Comparison of ENCODE assay signal across 8 mouse cellular contexts in genomic region chr6:71707511-71708501, GRCm38 (mm10). TPM values are rescaled to one million over a fixed set of nuclear protein-coding genes. Genes with fewer than 3 reads are reported as not detected.
DNase-seq lines count a peak whose midpoint lies in the region; ATAC-seq and TF ChIP-seq lines count a peak whose summit lies in the region.

Reep1 (plus strand) TSS chr6:71707561.

- TF ChIP-seq POLR2A in testis, adult 2 months (IDR thresholded peaks at IDR 0.05; ENCODE audit: control insufficient read depth, low read depth, low read length), result peak; percentile 51; the same call in 1 of the 2 replicates

- intact Hi-C loops in left cerebral cortex, postnatal 4 days (cut with DNase I), result loop anchor here (5.0 kb wide), 1 partner anchor 71 kb away; no protein-coding TSS in a partner anchor

- TF ChIP-seq CTCF in hindbrain, postnatal 0 days (IDR thresholded peaks at IDR 0.05; ENCODE audit: low read depth), result peak; percentile 43
- TF ChIP-seq CTCF in testis, adult 2 months (IDR thresholded peaks at IDR 0.05; ENCODE audit: control insufficient read depth, insufficient read depth, insufficient replicate concordance, low read depth, low read length), result no peak

- peak; percentile 70 for DNase-seq in gastrocnemius, postnatal 10 days
- peak; percentile 86 for DNase-seq in hindbrain, postnatal 0 days (ENCODE audit: low spot score)
- peak; percentile 74 for DNase-seq in left cerebral cortex, postnatal 4 days

- peak within 1 kb of the TSS; percentile 93 for H3K27ac ChIP-seq in hindbrain, postnatal 0 days
- H3K27ac ChIP-seq in midbrain, embryonic 12.5 days (replicated peaks), result peak within 1 kb of the TSS; percentile 90
- H3K27ac ChIP-seq in testis, adult 2 months (ENCODE audit: control insufficient read depth, insufficient read depth, low read depth, low read length), result peak within 1 kb of the TSS; percentile 39

- peaks cover 13% of the 10 kb centered on the region for H3K4me1 ChIP-seq in erythroblast, embryonic 14.5 days (ENCODE audit: control insufficient read depth)
- H3K4me1 ChIP-seq in hindbrain, postnatal 0 days (ENCODE audit: insufficient read depth, low read length), result 0 out of 2 replicates have a peak, but pooled peaks cover 9% of the 10 kb centered on the region
- H3K4me1 ChIP-seq in midbrain, embryonic 12.5 days, result peaks cover 8% of the 10 kb centered on the region; the same call in 1 of the 2 replicates
- H3K4me1 ChIP-seq in testis, adult 2 months (ENCODE audit: control insufficient read depth, insufficient read depth, low read length), result peaks cover 9% of the 10 kb centered on the region

- peak within 1 kb of the TSS; percentile 90 for H3K9ac ChIP-seq in hindbrain, postnatal 0 days (replicated peaks; ENCODE audit: low read length)
- H3K9ac ChIP-seq in midbrain, embryonic 12.5 days (replicated peaks), result peak within 1 kb of the TSS; percentile 80

- peaks cover 51% of the 10 kb centered on the region for H3K27me3 ChIP-seq in erythroblast, embryonic 14.5 days (ENCODE audit: control insufficient read depth)
- no peaks in the 10 kb centered on the region for H3K27me3 ChIP-seq in hindbrain, postnatal 0 days (ENCODE audit: insufficient read depth, low read length)
- H3K27me3 ChIP-seq in midbrain, embryonic 12.5 days, result peaks cover 24% of the 10 kb centered on the region; the same call in 1 of the 2 replicates
- no peaks in the 10 kb centered on the region for H3K27me3 ChIP-seq in testis, adult 2 months (ENCODE audit: control insufficient read depth, insufficient read depth, low read length)

- H3K36me3 ChIP-seq in erythroblast, embryonic 14.5 days (ENCODE audit: control insufficient read depth), result no peaks in the 10 kb centered on the region
- no peaks in the 10 kb centered on the region for H3K36me3 ChIP-seq in hindbrain, postnatal 0 days (ENCODE audit: insufficient read depth, low read length)
- H3K36me3 ChIP-seq in midbrain, embryonic 12.5 days, result no peaks in the 10 kb centered on the region
- H3K36me3 ChIP-seq in testis, adult 2 months (ENCODE audit: control insufficient read depth, insufficient read depth, low read length), result no peaks in the 10 kb centered on the region

- no peaks in the 10 kb centered on the region for H3K9me3 ChIP-seq in erythroblast, embryonic 14.5 days (ENCODE audit: control insufficient read depth, low read length)
- H3K9me3 ChIP-seq in hindbrain, postnatal 0 days (ENCODE audit: low read length), result no peaks in the 10 kb centered on the region
- no peaks in the 10 kb centered on the region for H3K9me3 ChIP-seq in midbrain, embryonic 12.5 days

- H3K4me3 ChIP-seq in erythroblast, embryonic 14.5 days (replicated peaks), result peak within 1 kb of the TSS; percentile 58
- peak within 1 kb of the TSS; percentile 76 for H3K4me3 ChIP-seq in hindbrain, postnatal 0 days (ENCODE audit: low read length)
- H3K4me3 ChIP-seq in midbrain, embryonic 12.5 days, result peak within 1 kb of the TSS; percentile 68
- peak within 1 kb of the TSS; percentile 64 for H3K4me3 ChIP-seq in testis, adult 2 months (ENCODE audit: control insufficient read depth, low read depth, low read length)

- ATAC-seq in erythroblast, adult 5-6 weeks (replicated peaks; ENCODE audit: low FRiP score, poor library complexity, severe bottlenecking), result no peak
- peak; percentile 83 for ATAC-seq in common myeloid progenitor, adult 5-6 weeks (replicated peaks; ENCODE audit: low read depth, poor library complexity, severe bottlenecking)
- ATAC-seq in hindbrain, postnatal 0 days, result peak; percentile 89
- ATAC-seq in midbrain, embryonic 12.5 days (ENCODE audit: low FRiP score, low read depth), result peak; percentile 92

- under 1% methylated on average over 64 of the region's 91 CpGs for WGBS in hindbrain, postnatal 0 days
- under 1% methylated on average over 83 of the region's 91 CpGs for WGBS in midbrain, embryonic 12.5 days

- H3K4me2 ChIP-seq in hindbrain, postnatal 0 days (ENCODE audit: low read depth, low read length), result peak within 1 kb of the TSS; percentile 73
- peak within 1 kb of the TSS; percentile 79 for H3K4me2 ChIP-seq in midbrain, embryonic 12.5 days (replicated peaks)

RNA-seq across cellular contexts. Expression of gene Reep1, which starts in this region (rescaled TPM):
- 0.01 TPM in 1 of 2 replicates, not detected in the other for polyA plus RNA-seq in erythroblast, embryonic 14.5 days (2012)
- not detected in 2 replicates for total RNA-seq in erythroblast, adult 5-6 weeks (2015; ENCODE audit: low replicate concordance)
- 0.14 TPM in 1 of 2 replicates, not detected in the other for total RNA-seq in erythroblast, adult 5-6 weeks (2017; ENCODE audit: low replicate concordance)
- 0.53 and 0.73 TPM in 2 replicates for total RNA-seq in common myeloid progenitor, adult 5-6 weeks (2017)
- 100 to 1,000 TPM; 104 to 111 TPM for total RNA-seq in gastrocnemius, postnatal 10 days (2021)
- total RNA-seq in hindbrain, postnatal 0 days (2014; rRNA removed), result 319 and 369 TPM in 2 replicates
- polyA plus RNA-seq in hindbrain, postnatal 0 days (2015; fragmentation: Nextera tagmentation; extraction: Ambion mirVana), result 188 and 213 TPM in 2 replicates
- 100 to 1,000 TPM; 223 to 225 TPM for total RNA-seq in left cerebral cortex, postnatal 4 days (2021)
- 86.3 and 97.4 TPM in 2 replicates for polyA plus RNA-seq in midbrain, embryonic 12.5 days (2016; fragmentation: Nextera tagmentation; extraction: Ambion mirVana)
- 21.1 and 34.3 TPM in 2 replicates for polyA plus RNA-seq in testis, adult 2 months (2012; rRNA removed)

Comparison
In these comparisons a context has a peak if more than half of its experiments do, and no peak if none do; other contexts are left out.
1. RNA of gene Reep1 (total RNA-seq): 319 to 369 TPM in hindbrain, postnatal 0 days, 223 to 225 TPM in left cerebral cortex, postnatal 4 days and 104 to 111 TPM in gastrocnemius, postnatal 10 days; 0.53 to 0.73 TPM in common myeloid progenitor, adult 5-6 weeks and 0.14 TPM in erythroblast, adult 5-6 weeks; every median in the first group is over 10 times any median in the second.
2. RNA of gene Reep1 (polyA plus RNA-seq): 188 to 213 TPM in hindbrain, postnatal 0 days, 86.3 to 97.4 TPM in midbrain, embryonic 12.5 days and 21.1 to 34.3 TPM in testis, adult 2 months; 0.01 TPM in erythroblast, embryonic 14.5 days; every median in the first group is over 10 times any median in the second.
3. Peak in ATAC-seq in common myeloid progenitor, adult 5-6 weeks; RNA of the gene not detected or under 1 TPM.
4. H3K27ac ChIP-seq: peak in every context shown above with its lines; median percentile 93 in hindbrain, postnatal 0 days; 90 in midbrain, embryonic 12.5 days; 39 in testis, adult 2 months.
5. Peak in every context shown above with its lines, with median percentiles within 50 percentile points of each other: H3K4me3 ChIP-seq and DNase-seq.